Mouse (Mus musculus) CH12.LX (cell line): Measurements from ENCODE around the gene Atrnl1. TPM values are rescaled to one million over a fixed set of nuclear protein-coding genes. Genes with fewer than 3 reads are reported as not detected.

Experiments used
- DNase-seq: peaks from one replicate; pipeline ENCODE4 v3.0.0-alpha.2; 2013; ENCODE audit errors: extremely low read depth
- H3K27ac ChIP-seq: 2 replicates; pipeline ENCODE4 v1.5.1; 2012; ENCODE audit warnings: low read depth, mild to moderate bottlenecking, control low read depth, moderate library complexity; ENCODE audit not compliant: insufficient read depth
- H3K27me3 ChIP-seq: replicated peaks from 2 replicates; pipeline ENCODE3; 2012; ENCODE audit warnings: inconsistent platforms
- H3K36me3 ChIP-seq, 2 experiments: replicated peaks in 1 of 2; 2 replicates each; pipeline versions ENCODE3 to v1.6.1; 2012; ENCODE audit warnings: inconsistent platforms in 1 of 2, low read length in 1 of 2, mild to moderate bottlenecking in 1 of 2, mixed read lengths in 1 of 2, moderate library complexity in 1 of 2; ENCODE audit not compliant: control insufficient read depth in 1 of 2, insufficient read depth in 1 of 2
- H3K4me1 ChIP-seq, 2 experiments: 2 replicates each; pipeline ENCODE4 v1.6.1; 2012; ENCODE audit warnings: inconsistent platforms in 1 of 2, moderate library complexity in 1 of 2; ENCODE audit not compliant: insufficient read depth in 2 of 2, control insufficient read depth in 1 of 2
- H3K4me2 ChIP-seq: 2 replicates; pipeline ENCODE4 v1.6.1; 2012; ENCODE audit warnings: low read depth, mild to moderate bottlenecking, control low read depth; ENCODE audit not compliant: poor library complexity, insufficient read depth, severe bottlenecking
- H3K4me3 ChIP-seq, 3 experiments: fragments of 150-350 bp in 1 of 3; sonication (generic) in 1 of 3; replicated peaks in 1 of 3; 2 replicates each; pipeline versions ENCODE3 to v1.5.1; 2011 to 2012; ENCODE audit warnings: low read depth in 2 of 3, low read length in 2 of 3, mild to moderate bottlenecking in 2 of 3, moderate library complexity in 2 of 3, control low read depth in 1 of 3, improper control_type of control experiment in 1 of 3, inconsistent platforms in 1 of 3, mixed read lengths in 1 of 3; ENCODE audit not compliant: poor library complexity in 1 of 3
- H3K79me2 ChIP-seq: replicated peaks from 2 replicates; pipeline ENCODE4 v1.6.1; 2012; ENCODE audit warnings: mild to moderate bottlenecking, moderate library complexity; ENCODE audit not compliant: control insufficient read depth, poor library complexity, insufficient read depth, severe bottlenecking; ENCODE audit errors: extremely low read depth
- H3K9ac ChIP-seq: 2 replicates; pipeline ENCODE4 v1.6.1; 2012; ENCODE audit warnings: low read depth, mild to moderate bottlenecking, control low read depth, moderate library complexity; ENCODE audit not compliant: insufficient read depth
- H3K9me3 ChIP-seq: replicated peaks from 2 replicates; pipeline ENCODE3; 2012; ENCODE audit warnings: low read length, inconsistent platforms, mixed read lengths
- BHLHE40 ChIP-seq: IDR thresholded peaks from 2 replicates; pipeline ENCODE4 v1.6.1; 2011; ENCODE audit warnings: mild to moderate bottlenecking, low read depth, low read length, improper control_type of control experiment
- CHD1 ChIP-seq: IDR thresholded peaks from 2 replicates; pipeline ENCODE4 v1.6.1; 2012; ENCODE audit warnings: low read depth, low read length, improper control_type of control experiment, inconsistent platforms
- CHD2 ChIP-seq: IDR thresholded peaks from 2 replicates; pipeline ENCODE4 v1.6.1; 2011; ENCODE audit warnings: low read length, improper control_type of control experiment
- E2F4 ChIP-seq: IDR thresholded peaks from 2 replicates; pipeline ENCODE4 v1.6.1; 2011; ENCODE audit warnings: low read depth, low read length, improper control_type of control experiment; ENCODE audit not compliant: insufficient replicate concordance
- EP300 ChIP-seq: IDR thresholded peaks from 2 replicates; pipeline ENCODE4 v1.6.1; 2011; ENCODE audit warnings: low read length, improper control_type of control experiment
- ETS1 ChIP-seq: conservative IDR thresholded peaks from 2 replicates; pipeline ENCODE4 v1.6.1; 2012; ENCODE audit warnings: low read depth, mild to moderate bottlenecking, inconsistent platforms, low read length, improper control_type of control experiment, moderate library complexity
- JUN ChIP-seq: IDR thresholded peaks from 2 replicates; pipeline ENCODE4 v1.6.1; 2011; ENCODE audit warnings: low read depth, mild to moderate bottlenecking, low read length, improper control_type of control experiment, moderate library complexity; ENCODE audit not compliant: insufficient read depth
- JUND ChIP-seq: conservative IDR thresholded peaks from 2 replicates; pipeline ENCODE4 v1.6.1; 2011; ENCODE audit warnings: low read depth, low read length, improper control_type of control experiment
- MAFK ChIP-seq: IDR thresholded peaks from 2 replicates; pipeline ENCODE4 v1.6.1; 2011; ENCODE audit warnings: low read length, improper control_type of control experiment; ENCODE audit not compliant: insufficient replicate concordance
- MAX ChIP-seq: IDR thresholded peaks from 2 replicates; pipeline ENCODE4 v1.6.1; 2011; ENCODE audit warnings: low read length, improper control_type of control experiment
- MEF2A ChIP-seq: IDR thresholded peaks from 2 replicates; pipeline ENCODE4 v1.6.1; 2014; ENCODE audit warnings: low read depth, mild to moderate bottlenecking, inconsistent platforms, low read length, improper control_type of control experiment, borderline replicate concordance
- NRF1 ChIP-seq: IDR thresholded peaks from 2 replicates; pipeline ENCODE4 v1.6.1; 2014; ENCODE audit warnings: low read depth, mild to moderate bottlenecking, inconsistent platforms, low read length, improper control_type of control experiment, moderate library complexity
- PAX5 ChIP-seq: IDR thresholded peaks from 2 replicates; pipeline ENCODE4 v1.6.1; 2012; ENCODE audit warnings: low read length, inconsistent platforms, mixed read lengths
- RAD21 ChIP-seq: IDR thresholded peaks from 2 replicates; pipeline ENCODE4 v1.6.1; 2011; ENCODE audit warnings: low read depth, mild to moderate bottlenecking, low read length, improper control_type of control experiment, moderate library complexity
- RCOR1 ChIP-seq: conservative IDR thresholded peaks from 2 replicates; pipeline ENCODE4 v1.6.1; 2012; ENCODE audit warnings: low read depth, mild to moderate bottlenecking, inconsistent platforms, low read length, improper control_type of control experiment
- SIN3A ChIP-seq: IDR thresholded peaks from 2 replicates; pipeline ENCODE4 v1.6.1; 2012; ENCODE audit warnings: low read length, improper control_type of control experiment, inconsistent platforms
- SMC3 ChIP-seq: IDR thresholded peaks from 2 replicates; pipeline ENCODE4 v1.6.1; 2011; ENCODE audit warnings: low read depth, low read length, improper control_type of control experiment
- TCF12 ChIP-seq: IDR thresholded peaks from 2 replicates; pipeline ENCODE4 v1.6.1; 2014; ENCODE audit warnings: low read depth, mild to moderate bottlenecking, inconsistent platforms, low read length, improper control_type of control experiment
- UBTF ChIP-seq: IDR thresholded peaks from 2 replicates; pipeline ENCODE4 v1.6.1; 2012; ENCODE audit warnings: low read depth, mild to moderate bottlenecking, inconsistent platforms, low read length, improper control_type of control experiment, moderate library complexity
- USF2 ChIP-seq: conservative IDR thresholded peaks from 2 replicates; pipeline ENCODE4 v1.6.1; 2011; ENCODE audit warnings: low read depth, low read length, improper control_type of control experiment
- ZC3H11A ChIP-seq: IDR thresholded peaks from 2 replicates; pipeline ENCODE4 v1.6.1; 2012; ENCODE audit warnings: low read depth, mild to moderate bottlenecking, inconsistent platforms, low read length, improper control_type of control experiment
- ZKSCAN1 ChIP-seq: IDR thresholded peaks from 2 replicates; pipeline ENCODE4 v1.6.1; 2012; ENCODE audit warnings: low read depth, inconsistent platforms, low read length, improper control_type of control experiment, borderline replicate concordance
- dilution Hi-C: fragments of 300-500 bp; cut with MboI; formaldehyde crosslinking; loops from 2 replicates; pipeline ENCODE4 v1.14.3; 2020; ENCODE audit warnings: low sequenced_read_pairs; ENCODE audit not compliant: extremely low pct_unique_long_range_greater_than_20kb, extremely low pct_ligation_motif_present
- in situ Hi-C: fragments of 300-500 bp; cut with MboI; formaldehyde crosslinking; loops from 3 replicates; pipeline ENCODE4 v1.14.3; 2019; ENCODE audit warnings: low sequenced_read_pairs, low pct_ligation_motif_present, low pct_unique_long_range_greater_than_20kb, mixed read lengths
- polyA plus RNA-seq: library from polyadenylated mRNA; unstranded; fragments of >175 nt; gene quantifications from 2 replicates; pipeline ENCODE4 v1.2.1, GENCODE M21; 2012; ENCODE audit warnings: low read depth; ENCODE audit not compliant: insufficient read length
- total RNA-seq, 2 experiments: library from RNA; depleted of rRNA; stranded (reverse); fragments of 300-350 nt in 1 of 2; fragments of >200 nt in 1 of 2; gene quantifications; 2 replicates each; pipeline ENCODE4 v1.2.3; 2012 to 2014

Atrnl1 gene
- total and polyA plus RNA-seq, 3 experiments = 1.9 TPM

GRCm38 (mm10) chr19:57890954-57891353, 280.1 kb downstream of the Atrnl1 start:
- dilution Hi-C loops = no loop called here
- in situ Hi-C loops = no loop called here
- TF ChIP-seq JUND (no peak), MEF2A (no peak), EP300 (no peak), ZKSCAN1 (no peak), ZC3H11A (no peak), MAX (no peak), ETS1 (no peak), NRF1 (no peak), RCOR1 (no peak), TCF12 (no peak), JUN (no peak), BHLHE40 (no peak), RAD21 (no peak), MAFK (no peak)

GRCm38 (mm10) chr19:57894191-57894590, 283.4 kb downstream of the Atrnl1 start:
- no peak overlapping the region for H3K4me2 ChIP-seq
- no peaks in the 10 kb centered on the region for H3K27me3 ChIP-seq
- peaks cover 3 to 18% of the 10 kb centered on the region in 2 experiments; a peak in 2 of 4 replicates for H3K4me1 ChIP-seq
- H3K27ac ChIP-seq = no peak overlapping the region
- H3K79me2 ChIP-seq = no peaks in the 10 kb centered on the region
- no peak overlapping the region for H3K9ac ChIP-seq
- H3K9me3 ChIP-seq = no peaks in the 10 kb centered on the region
- dilution Hi-C loops (no loop called here), in situ Hi-C loops (no loop called here)
- DNase-seq = peak; percentile 58
- no peaks in the 10 kb centered on the region for H3K36me3 ChIP-seq
- no peak overlapping the region for H3K4me3 ChIP-seq
- TF ChIP-seq MAFK = no peak
- TF ChIP-seq UBTF = no peak
- no peak for TF ChIP-seq USF2
- no peak for TF ChIP-seq CHD2
- no peak for TF ChIP-seq TCF12
- TF ChIP-seq SMC3 = no peak
- no peak for TF ChIP-seq BHLHE40
- TF ChIP-seq SIN3A = no peak
- no peak for TF ChIP-seq CHD1
- TF ChIP-seq ZC3H11A = no peak
- TF ChIP-seq E2F4 = no peak
- no peak for TF ChIP-seq PAX5
- no peak for TF ChIP-seq MEF2A

More at GRCm38 (mm10) chr19:57890954-57891353, 280.1 kb downstream of the Atrnl1 start:
- Histone ChIP-seq H3K27me3 (no peaks in the 10 kb centered on the region), H3K4me2 (no peak overlapping the region), H3K27ac (no peak overlapping the region), H3K4me1 (peaks cover 3 to 18% of the 10 kb centered on the region in 2 experiments; a peak in 2 of 4 replicates), H3K9ac (no peak overlapping the region), H3K36me3 (no peaks in the 10 kb centered on the region), H3K4me3 (no peak overlapping the region), H3K79me2 (no peaks in the 10 kb centered on the region), H3K9me3 (no peaks in the 10 kb centered on the region)
- no peak for DNase-seq
